Mouse (Mus musculus): ENCODE data around the gene Dkkl1.
"Not testable (repeated sequence)": the region's sequence is repeated elsewhere in the genome, so short reads cannot be mapped to it uniquely, and the experiment has no call there.

The Dkkl1 gene

GRCm38 (mm10) chr7:45174567-45175280 lies 37.2 kb downstream of the Dkkl1 start:
- no peak for ATAC-seq (ENCODE audit: insufficient number of reproducible peaks, low FRiP score, low TSS enrichment)

GRCm38 (mm10) chr7:45173772-45174171 lies 38.2 kb downstream of the Dkkl1 start:
- not testable (repeated sequence) for ATAC-seq (ENCODE audit: insufficient number of reproducible peaks, low FRiP score, low TSS enrichment)

GRCm38 (mm10) chr7:45172974-45173373 lies 39.0 kb downstream of the Dkkl1 start:
- no peak for ATAC-seq (ENCODE audit: insufficient number of reproducible peaks, low FRiP score, low TSS enrichment)

GRCm38 (mm10) chr7:45169495-45169894 lies 42.5 kb downstream of the Dkkl1 start:
- ATAC-seq (ENCODE audit: insufficient number of reproducible peaks, low FRiP score, low TSS enrichment), result peak; percentile 40

GRCm38 (mm10) chr7:45168656-45169055 lies 43.3 kb downstream of the Dkkl1 start:
- no peak for ATAC-seq (ENCODE audit: insufficient number of reproducible peaks, low FRiP score, low TSS enrichment)

GRCm38 (mm10) chr7:45167761-45168445 lies 44.0 kb downstream of the Dkkl1 start:
- peak; percentile 8; the same call in 1 of the 2 replicates for ATAC-seq (ENCODE audit: insufficient number of reproducible peaks, low FRiP score, low TSS enrichment)

GRCm38 (mm10) chr7:45166950-45167401 lies 45.0 kb downstream of the Dkkl1 start:
- no peak for ATAC-seq (ENCODE audit: insufficient number of reproducible peaks, low FRiP score, low TSS enrichment)

GRCm38 (mm10) chr7:45165701-45166100 lies 46.2 kb downstream of the Dkkl1 start:
- ATAC-seq (ENCODE audit: insufficient number of reproducible peaks, low FRiP score, low TSS enrichment), result no peak

GRCm38 (mm10) chr7:45164833-45165232 lies 47.1 kb downstream of the Dkkl1 start:
- no peak for ATAC-seq (ENCODE audit: insufficient number of reproducible peaks, low FRiP score, low TSS enrichment)

- ATAC-seq (ENCODE audit: insufficient number of reproducible peaks, low FRiP score, low TSS enrichment), result peak; percentile 5; the same call in 1 of the 2 replicates
Observed at GRCm38 (mm10) chr7:45163735-45164490, 48.0 kb downstream of the Dkkl1 start, which contains the start of gene Slc17a7. Gene Slc17a7 (plus strand): TSS chr7:45163949.

- no peak for ATAC-seq (ENCODE audit: insufficient number of reproducible peaks, low FRiP score, low TSS enrichment)
Observed at GRCm38 (mm10) chr7:45162996-45163615, 48.8 kb downstream of the Dkkl1 start.

GRCm38 (mm10) chr7:45162551-45162950 lies 49.4 kb downstream of the Dkkl1 start:
- ATAC-seq (ENCODE audit: insufficient number of reproducible peaks, low FRiP score, low TSS enrichment), result peak; percentile 1; the same call in 1 of the 2 replicates

- peak; percentile 79 for ATAC-seq (ENCODE audit: insufficient number of reproducible peaks, low FRiP score, low TSS enrichment)
Observed at GRCm38 (mm10) chr7:45161612-45162473, 50.1 kb downstream of the Dkkl1 start.

GRCm38 (mm10) chr7:45160866-45161265 lies 51.1 kb downstream of the Dkkl1 start:
- ATAC-seq (ENCODE audit: insufficient number of reproducible peaks, low FRiP score, low TSS enrichment), result no peak

- ATAC-seq (ENCODE audit: insufficient number of reproducible peaks, low FRiP score, low TSS enrichment), result no peak
Observed at GRCm38 (mm10) chr7:45160316-45160800, 51.6 kb downstream of the Dkkl1 start.

GRCm38 (mm10) chr7:45158991-45159390 lies 53.0 kb downstream of the Dkkl1 start:
- ATAC-seq (ENCODE audit: insufficient number of reproducible peaks, low FRiP score, low TSS enrichment), result no peak
